Mouse (Mus musculus) intestine, postnatal 0 days (tissue): ENCODE data around the gene Zp3r. TPM values are rescaled to one million over a fixed set of nuclear protein-coding genes. Genes with fewer than 3 reads are reported as not detected.

Experiments
- ATAC-seq: fragments of 200-750 bp; cut with Nextera tagmentation; 2 replicates; pipeline ENCODE4 v1.8.0; 2017; ENCODE audit warnings: mild to moderate bottlenecking, moderate TSS enrichment, moderate library complexity
- H3K27ac ChIP-seq: fragments of 300-500 bp; sonication (generic); 2 replicates; pipeline ENCODE4 v1.5.1; 2014; ENCODE audit warnings: mild to moderate bottlenecking, low read depth, low read length, moderate library complexity
- H3K27me3 ChIP-seq: fragments of 300-500 bp; sonication (generic); replicated peaks from 2 replicates; pipeline ENCODE4 v1.6.1; 2014; ENCODE audit warnings: low read length, mixed read lengths; ENCODE audit not compliant: control insufficient read depth, insufficient read depth
- H3K36me3 ChIP-seq: fragments of 300-500 bp; sonication (generic); 2 replicates; pipeline ENCODE4 v1.6.1; 2014; ENCODE audit warnings: mild to moderate bottlenecking, moderate library complexity; ENCODE audit not compliant: control insufficient read depth, insufficient read depth
- H3K4me1 ChIP-seq: fragments of 300-500 bp; sonication (generic); replicated peaks from 2 replicates; pipeline ENCODE4 v1.6.1; 2014; ENCODE audit warnings: antibody characterized with exemption, low read length, mixed read lengths; ENCODE audit not compliant: control insufficient read depth, insufficient read depth
- H3K4me2 ChIP-seq: fragments of 300-500 bp; sonication (generic); replicated peaks from 2 replicates; pipeline ENCODE4 v1.6.1; 2014; ENCODE audit warnings: low read depth, mild to moderate bottlenecking, moderate library complexity
- H3K4me3 ChIP-seq: fragments of 300-500 bp; sonication (generic); 2 replicates; pipeline ENCODE4 v1.5.1; 2014; ENCODE audit warnings: low read depth, low read length
- H3K9ac ChIP-seq: fragments of 300-500 bp; sonication (generic); 2 replicates; pipeline ENCODE4 v1.6.1; 2014; ENCODE audit warnings: mild to moderate bottlenecking, low read depth, low read length
- H3K9me3 ChIP-seq: fragments of 300-500 bp; sonication (generic); 2 replicates; pipeline ENCODE4 v1.6.1; 2016; ENCODE audit warnings: mixed run types; ENCODE audit not compliant: control insufficient read depth
- CTCF ChIP-seq: sonication (generic); IDR thresholded peaks from 2 replicates; pipeline ENCODE4 v1.5.1; 2016; ENCODE audit warnings: low read depth, mild to moderate bottlenecking, control low read depth, antibody characterized with exemption, moderate library complexity
- WGBS: fragments of 180-500 bp; shearing (Covaris S2); extraction: QIAGEN DNeasy Blood & Tissue Kit; methylation state at CpG from one replicate; pipeline ENCODE4 v1.1.7; 2014; 5-methylcytosine and 5-hydroxymethylcytosine counted together
- polyA plus RNA-seq: library from polyadenylated mRNA; unstranded; fragments of >200 nt; fragmentation: Nextera tagmentation; extraction: Ambion mirVana; gene quantifications from 2 replicates; pipeline ENCODE4 v1.2.1, GENCODE M21; 2015

The Zp3r gene
- polyA plus RNA-seq, 1 experiment from 2014 or later, result 0.08 TPM

- Histone ChIP-seq H3K27me3 (no peaks in the 10 kb centered on the region), H3K4me1 (no peaks in the 10 kb centered on the region), H3K27ac (no peak overlapping the region), H3K4me2 (no peak overlapping the region), H3K9ac (no peak overlapping the region), H3K9me3 (no peaks in the 10 kb centered on the region), H3K36me3 (no peaks in the 10 kb centered on the region), H3K4me3 (no peak overlapping the region)
- TF ChIP-seq CTCF, result no peak
- WGBS, result 48% methylated on average over 5 of the region's 5 CpGs
- peak; percentile 79 for ATAC-seq
Observed at GRCm38 (mm10) chr1:130551407-130552249, 77.8 kb downstream of the Zp3r start.

- no peak for TF ChIP-seq CTCF
- no peak overlapping the region for H3K9ac ChIP-seq
- 57% methylated on average over 19 of the region's 19 CpGs for WGBS
- H3K4me3 ChIP-seq, result no peak overlapping the region
- ATAC-seq, result no peak
- H3K4me1 ChIP-seq, result no peaks in the 10 kb centered on the region
- no peak overlapping the region for H3K4me2 ChIP-seq
- H3K27ac ChIP-seq, result no peak overlapping the region
- no peaks in the 10 kb centered on the region for H3K9me3 ChIP-seq
- H3K27me3 ChIP-seq, result no peaks in the 10 kb centered on the region
- no peaks in the 10 kb centered on the region for H3K36me3 ChIP-seq
Observed at GRCm38 (mm10) chr1:130550242-130551167, 78.9 kb downstream of the Zp3r start.

- Histone ChIP-seq H3K4me1 (no peaks in the 10 kb centered on the region), H3K36me3 (no peaks in the 10 kb centered on the region), H3K4me2 (no peak overlapping the region), H3K9ac (no peak overlapping the region), H3K4me3 (no peak overlapping the region), H3K9me3 (no peaks in the 10 kb centered on the region), H3K27ac (no peak overlapping the region), H3K27me3 (no peaks in the 10 kb centered on the region)
- TF ChIP-seq CTCF, result no peak
- 79% methylated on average over 6 of the region's 6 CpGs for WGBS
- no peak for ATAC-seq
Observed at GRCm38 (mm10) chr1:130549698-130550097, 79.7 kb downstream of the Zp3r start.

- Histone ChIP-seq H3K4me2 (no peak overlapping the region), H3K4me3 (no peak overlapping the region), H3K9ac (no peak overlapping the region), H3K9me3 (no peaks in the 10 kb centered on the region), H3K27me3 (no peaks in the 10 kb centered on the region), H3K4me1 (no peaks in the 10 kb centered on the region), H3K36me3 (no peaks in the 10 kb centered on the region), H3K27ac (no peak overlapping the region)
- WGBS, result 78% methylated on average over 7 of the region's 7 CpGs
- no peak for TF ChIP-seq CTCF
- no peak for ATAC-seq
Observed at GRCm38 (mm10) chr1:130549160-130549559, 80.3 kb downstream of the Zp3r start.

- H3K9ac ChIP-seq, result no peak overlapping the region
- peak overlapping the region; percentile 32 for H3K4me3 ChIP-seq
- no peak overlapping the region for H3K27ac ChIP-seq
- no peaks in the 10 kb centered on the region for H3K9me3 ChIP-seq
- H3K4me2 ChIP-seq, result peak overlapping the region; percentile 68
- no peaks in the 10 kb centered on the region for H3K4me1 ChIP-seq
- 22% methylated on average over 25 of the region's 25 CpGs for WGBS
- ATAC-seq, result no peak
- H3K27me3 ChIP-seq, result no peaks in the 10 kb centered on the region
- no peaks in the 10 kb centered on the region for H3K36me3 ChIP-seq
- TF ChIP-seq CTCF, result peak; percentile 77
Observed at GRCm38 (mm10) chr1:130547674-130548429, 81.6 kb downstream of the Zp3r start.

Other genes with a start within 250 kb of the Zp3r start
- gene Cd55b, start 206.6 kb downstream of the Zp3r start, polyA plus RNA-seq, result 0.14 TPM in 1 of 2 replicates, not detected in the other
- gene Cd55, start 166.9 kb downstream of the Zp3r start, polyA plus RNA-seq, result 30.1 and 32.2 TPM in 2 replicates
- gene C4bp, start 32.0 kb upstream of the Zp3r start, polyA plus RNA-seq, result 0.82 and 0.98 TPM in 2 replicates
- gene Gm29427, start 86.2 kb upstream of the Zp3r start, polyA plus RNA-seq, result 0.20 and 0.48 TPM in 2 replicates
- 8.9 and 9.5 TPM in 2 replicates for gene Yod1, start 87.7 kb upstream of the Zp3r start, polyA plus RNA-seq
- 6.1 and 7.0 TPM in 2 replicates for gene Pfkfb2, start 99.6 kb upstream of the Zp3r start, polyA plus RNA-seq
- 42.3 and 46.7 TPM in 2 replicates for gene AA986860, start 102.4 kb upstream of the Zp3r start, polyA plus RNA-seq
- gene Fcamr, start 171.3 kb upstream of the Zp3r start, polyA plus RNA-seq, result 0.17 TPM in 1 of 2 replicates, not detected in the other
- 14.0 and 15.1 TPM in 2 replicates for gene Pigr, start 197.1 kb upstream of the Zp3r start, polyA plus RNA-seq
- gene Fcmr, start 236.0 kb upstream of the Zp3r start, polyA plus RNA-seq, result 0.52 and 2.0 TPM in 2 replicates